Mouse (Mus musculus): ENCODE measurements around the gene Nkx6-2.

- no peak for TF ChIP-seq POLR2A (IDR thresholded peaks at IDR 0.05; ENCODE audit: low read depth, low read length)
- TF ChIP-seq CTCF (IDR thresholded peaks at IDR 0.05; ENCODE audit: borderline replicate concordance, insufficient read depth, low read length), result no peak
These were observed 1.5 kb downstream of the Nkx6-2 start for GRCm38 (mm10) chr7:139580851-139581775.

All from embryonic fibroblast, embryonic 13.5 days (primary cell).